Comparison of ENCODE assay signal across 8 mouse cellular contexts in genomic region chr13:63240835-63241234, GRCm38 (mm10).
DNase-seq lines count a peak whose midpoint lies in the region; ATAC-seq lines count a peak whose summit lies in the region.

No protein-coding gene starts in this region.

- peak; percentile 41 for DNase-seq in adrenal gland, postnatal 14 days
- DNase-seq in adrenal gland, adult 8-10 months = no peak
- DNase-seq in 3134 (ENCODE audit: extremely low read depth, insufficient read length, low spot score) = peak; percentile 19
- no peak for DNase-seq in yolk sac, embryonic 10.5 days (ENCODE audit: low spot score)
- no peak for DNase-seq in layer of hippocampus, postnatal 25 days (ENCODE audit: extremely low spot score in 1 of 2, low spot score in 1 of 2)

- ATAC-seq in embryonic facial prominence, embryonic 15.5 days (ENCODE audit: insufficient number of reproducible peaks, low FRiP score, low TSS enrichment, low read depth) = no peak
- ATAC-seq in hindbrain, embryonic 16.5 days = no peak
- peak; percentile 32 for ATAC-seq in megakaryocyte-erythroid progenitor cell, adult 5-6 weeks (replicated peaks; ENCODE audit: low FRiP score, low TSS enrichment, poor library complexity, severe bottlenecking)

- peaks cover 44% of the 10 kb centered on the region for H3K4me1 ChIP-seq in embryonic facial prominence, embryonic 15.5 days
- H3K4me1 ChIP-seq in hindbrain, embryonic 16.5 days (ENCODE audit: control insufficient read depth, insufficient read depth, low read depth, low read length) = peaks cover 17% of the 10 kb centered on the region

- WGBS in embryonic facial prominence, embryonic 15.5 days = 3% methylated on average over 5 of the region's 5 CpGs
- 39% methylated on average over 5 of the region's 5 CpGs for WGBS in hindbrain, embryonic 16.5 days

- peak overlapping the region; percentile 61 for H3K4me3 ChIP-seq in embryonic facial prominence, embryonic 15.5 days (replicated peaks)
- H3K4me3 ChIP-seq in hindbrain, embryonic 16.5 days (ENCODE audit: low read length) = peak overlapping the region; percentile 86

- no peaks in the 10 kb centered on the region for H3K36me3 ChIP-seq in embryonic facial prominence, embryonic 15.5 days
- no peaks in the 10 kb centered on the region for H3K36me3 ChIP-seq in hindbrain, embryonic 16.5 days (ENCODE audit: control insufficient read depth, insufficient read depth, low read length)

- no peaks in the 10 kb centered on the region for H3K9me3 ChIP-seq in embryonic facial prominence, embryonic 15.5 days (replicated peaks)
- H3K9me3 ChIP-seq in hindbrain, embryonic 16.5 days (ENCODE audit: control insufficient read depth, low read length) = no peaks in the 10 kb centered on the region

- H3K27me3 ChIP-seq in embryonic facial prominence, embryonic 15.5 days = no peaks in the 10 kb centered on the region
- H3K27me3 ChIP-seq in hindbrain, embryonic 16.5 days (replicated peaks; ENCODE audit: control insufficient read depth, insufficient read depth, low read length) = 0 out of 2 replicates have a peak, but pooled peaks cover 2% of the 10 kb centered on the region

- H3K27ac ChIP-seq in embryonic facial prominence, embryonic 15.5 days (replicated peaks) = peak overlapping the region; percentile 94
- H3K27ac ChIP-seq in hindbrain, embryonic 16.5 days (ENCODE audit: low read depth, low read length) = no peak overlapping the region

- H3K9ac ChIP-seq in embryonic facial prominence, embryonic 15.5 days = peak overlapping the region; percentile 64
- peak overlapping the region; percentile 88 for H3K9ac ChIP-seq in hindbrain, embryonic 16.5 days (ENCODE audit: low read depth, low read length)

- H3K4me2 ChIP-seq in embryonic facial prominence, embryonic 15.5 days (replicated peaks) = peak overlapping the region; percentile 56
- peak overlapping the region; percentile 90 for H3K4me2 ChIP-seq in hindbrain, embryonic 16.5 days (ENCODE audit: low read length)

Comparison
In these comparisons a context has a peak if more than half of its experiments do, and no peak if none do; other contexts are left out.
1. DNase-seq: peak in adrenal gland, postnatal 14 days (single experiment) and 3134 (single experiment); none in adrenal gland, adult 8-10 months (single experiment), yolk sac, embryonic 10.5 days (single experiment) and layer of hippocampus, postnatal 25 days (0 of 2).